Mouse (Mus musculus): ENCODE results near the gene B230217C12Rik.

- TF ChIP-seq CTCF (IDR thresholded peaks at IDR 0.05; ENCODE audit: borderline replicate concordance, extremely low read depth, insufficient read depth, insufficient read length) (no peak), POLR2A (IDR thresholded peaks at IDR 0.05; ENCODE audit: borderline replicate concordance, extremely low read depth, insufficient read depth, insufficient read length, poor library complexity, severe bottlenecking) (no peak)
Observed at GRCm38 (mm10) chr11:97855473-97855872, 14.9 kb downstream of the B230217C12Rik start.
